Mouse (Mus musculus) liver, embryonic 14.5 days (tissue): Measurements from ENCODE around the gene Hsd17b14.
A peak's percentile ranks its signal among the peaks of the same experiment; 100 is the strongest.

ENCODE experiments used
- CTCF ChIP-seq: IDR thresholded peaks from 2 replicates; pipeline ENCODE4 v1.5.1; 2016; ENCODE audit warnings: antibody characterized with exemption, low read depth, control low read depth
- EP300 ChIP-seq: IDR thresholded peaks from 2 replicates; pipeline ENCODE4 v1.6.1; 2016; ENCODE audit warnings: antibody characterized with exemption, low read depth

GRCm38 (mm10) chr7:45508561-45508960 is 46.1 kb upstream of the Hsd17b14 start:
- peak; percentile 83 for TF ChIP-seq EP300
- TF ChIP-seq CTCF: no peak
